Mouse (Mus musculus): Measurements from ENCODE around the gene Dhx32.

The Dhx32 gene

DNA sequence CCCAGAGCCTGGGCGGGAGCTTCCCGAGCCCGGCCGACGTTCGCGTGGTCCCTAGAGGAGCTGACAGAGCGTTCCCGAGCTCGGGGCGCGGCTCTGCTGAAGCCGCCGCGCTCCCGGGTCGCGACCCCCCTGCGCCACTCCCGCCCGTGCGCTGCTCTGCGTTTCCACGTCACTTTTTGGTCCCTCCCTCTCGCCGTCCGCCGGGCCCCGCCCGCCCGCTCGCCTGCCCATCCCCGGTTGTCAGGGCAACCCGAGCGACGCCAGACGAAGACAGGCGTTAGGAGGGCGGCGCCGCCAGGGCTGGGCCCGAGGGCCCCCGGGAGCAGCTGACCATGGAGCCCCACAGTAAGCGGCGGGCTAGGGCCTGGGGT lies 5.9 kb downstream of the Dhx32 start, which contains the start of gene Fank1:
Gene Fank1 (plus strand): TSS at position 236 of the 371 bp plus-strand sequence.
- in situ Hi-C loops (cut with MboI; ENCODE audit: unreplicated experiment in 2 of 2) = loop anchor here (5.0 to 25.0 kb wide), 4 partner anchors 69 to 739 kb away; partner anchors contain the start of gene Bccip (in 1 of the 2)

- in situ Hi-C loops (cut with MboI; ENCODE audit: unreplicated experiment in 2 of 2) = loop anchor here (5.0 to 25.0 kb wide), 4 partner anchors 69 to 739 kb away; partner anchors contain the start of gene Bccip (in 1 of the 2)
Observed at GRCm38 (mm10) chr7:133775796-133776625, 6.5 kb downstream of the Dhx32 start.

DNA sequence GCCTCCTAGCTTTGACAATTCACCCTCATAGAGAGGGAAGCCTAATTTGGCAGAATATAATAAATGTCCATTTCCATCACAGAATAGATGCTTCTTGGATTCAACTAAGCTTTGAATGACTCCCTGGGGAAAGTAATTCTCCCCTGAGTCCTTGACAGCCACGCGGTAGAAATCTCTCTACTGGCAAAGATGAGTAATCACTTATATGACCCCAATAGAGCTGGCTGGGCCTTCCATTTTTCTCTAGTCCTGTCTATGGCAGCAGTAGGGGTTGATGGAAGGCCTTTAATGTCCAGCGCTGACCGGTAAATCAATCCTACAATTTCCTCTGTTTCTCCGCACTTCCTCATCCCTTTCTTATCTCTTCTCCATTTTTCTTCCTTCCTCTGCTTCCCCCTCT lies 7.3 kb downstream of the Dhx32 start:
- in situ Hi-C loops (cut with MboI; ENCODE audit: unreplicated experiment in 2 of 2) = loop anchor here (5.0 to 25.0 kb wide), 4 partner anchors 68 to 738 kb away; partner anchors contain the start of gene Bccip (in 1 of the 2)

DNA sequence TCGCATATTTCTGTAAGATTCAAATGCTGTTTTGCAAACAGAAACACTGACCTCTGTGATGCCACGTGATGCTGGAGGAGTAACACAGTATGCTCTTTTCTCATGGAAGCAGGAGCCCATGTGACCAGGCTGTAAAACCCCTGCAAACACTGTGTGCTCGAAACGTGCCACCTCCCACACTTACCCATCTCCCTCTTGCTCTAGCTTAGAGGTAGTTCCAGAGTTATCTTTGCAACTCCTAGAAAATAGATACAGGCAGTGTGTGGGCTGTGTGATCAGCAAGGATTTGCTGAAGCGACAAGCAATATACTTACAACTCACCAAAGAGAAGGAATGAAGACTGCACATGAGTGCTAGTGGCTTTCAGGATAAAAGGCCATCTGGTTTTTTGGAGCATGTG lies 14.0 kb downstream of the Dhx32 start:
- in situ Hi-C loops (cut with MboI; ENCODE audit: unreplicated experiment in 2 of 2) = loop anchor here in 1 of 2 experiments (25.0 kb wide), 1 partner anchor 1131 kb away; no protein-coding TSS in a partner anchor

- in situ Hi-C loops (cut with MboI; ENCODE audit: unreplicated experiment in 2 of 2) = loop anchor here in 1 of 2 experiments (25.0 kb wide), 1 partner anchor 1131 kb away; no protein-coding TSS in a partner anchor
Observed at GRCm38 (mm10) chr7:133768027-133768426, 14.5 kb downstream of the Dhx32 start.

GRCm38 (mm10) chr7:133765849-133766243 lies 16.7 kb downstream of the Dhx32 start:
- in situ Hi-C loops (cut with MboI; ENCODE audit: unreplicated experiment in 2 of 2) = loop anchor here in 1 of 2 experiments (25.0 kb wide), 1 partner anchor 1129 kb away; no protein-coding TSS in a partner anchor

- in situ Hi-C loops (cut with MboI; ENCODE audit: unreplicated experiment in 2 of 2) = loop anchor here in 1 of 2 experiments (25.0 kb wide), 1 partner anchor 1128 kb away; no protein-coding TSS in a partner anchor
Observed at GRCm38 (mm10) chr7:133765240-133765848, 17.2 kb downstream of the Dhx32 start.

DNA sequence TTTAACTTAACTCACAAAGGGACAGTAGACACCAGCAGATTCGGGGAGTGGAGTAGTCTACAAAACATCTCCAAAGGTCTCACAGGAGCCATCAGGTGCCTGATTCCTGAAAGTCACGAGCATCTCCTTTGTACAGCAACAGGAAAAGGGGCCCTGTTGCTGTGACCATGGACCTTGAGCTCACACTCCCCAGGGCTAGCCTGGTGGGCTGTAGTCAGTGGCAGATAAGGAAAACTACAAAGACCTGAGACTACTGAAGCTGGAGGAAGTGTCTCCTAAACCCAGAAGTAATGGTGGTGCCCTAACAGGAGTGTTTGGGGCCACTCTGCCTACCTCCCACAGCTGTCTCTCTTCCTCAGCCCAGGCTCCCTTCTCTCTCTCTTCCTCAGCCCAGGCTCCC lies 18.1 kb downstream of the Dhx32 start:
- in situ Hi-C loops (cut with MboI; ENCODE audit: unreplicated experiment in 2 of 2) = loop anchor here in 1 of 2 experiments (25.0 kb wide), 1 partner anchor 1127 kb away; no protein-coding TSS in a partner anchor

DNA sequence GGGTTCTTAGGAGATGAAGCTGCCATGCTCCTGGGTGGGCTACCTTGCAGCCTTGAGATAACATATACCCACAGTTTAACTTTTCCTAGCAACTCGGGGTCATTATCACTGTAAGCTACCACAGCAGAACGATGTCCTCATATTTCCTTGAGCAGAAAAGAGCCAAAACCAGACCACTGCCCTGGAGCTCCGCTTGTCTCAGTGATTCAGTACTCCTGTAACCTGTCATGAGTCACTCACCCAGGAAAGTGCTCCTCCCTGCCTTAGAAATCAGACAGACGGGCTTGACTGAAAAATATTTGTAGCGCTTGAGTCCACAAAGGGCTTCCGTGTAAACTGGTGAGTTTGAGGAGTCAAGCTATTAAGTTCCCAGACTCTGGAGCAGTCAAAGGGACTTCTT lies 19.8 kb downstream of the Dhx32 start:
- in situ Hi-C loops (cut with MboI; ENCODE audit: unreplicated experiment in 2 of 2) = loop anchor here in 1 of 2 experiments (25.0 kb wide), 1 partner anchor 1125 kb away; no protein-coding TSS in a partner anchor

- in situ Hi-C loops (cut with MboI; ENCODE audit: unreplicated experiment in 2 of 2) = loop anchor here in 1 of 2 experiments (25.0 kb wide), 1 partner anchor 1122 kb away; no protein-coding TSS in a partner anchor
Observed at GRCm38 (mm10) chr7:133759611-133760353, 22.7 kb downstream of the Dhx32 start.

DNA sequence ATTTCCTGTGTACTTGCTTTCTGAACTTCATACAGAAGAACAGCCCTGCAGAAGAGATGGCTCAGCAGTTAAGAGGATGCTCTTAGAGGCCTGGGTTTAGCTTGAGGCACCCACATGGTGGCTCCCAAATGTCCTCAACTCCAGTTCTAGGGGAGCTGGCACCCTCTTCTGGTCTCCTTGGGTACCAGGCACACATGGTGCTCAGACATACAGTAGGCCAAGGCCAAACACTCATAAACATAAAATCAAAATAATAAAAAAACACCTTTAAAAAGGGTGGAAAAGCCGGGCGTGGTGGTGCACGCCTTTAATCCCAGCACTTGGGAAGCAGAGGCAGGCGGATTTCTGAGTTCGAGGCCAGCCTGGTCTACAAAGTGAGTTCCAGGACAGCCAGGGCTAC lies 23.8 kb downstream of the Dhx32 start:
- in situ Hi-C loops (cut with MboI; ENCODE audit: unreplicated experiment in 2 of 2) = loop anchor here in 1 of 2 experiments (25.0 kb wide), 1 partner anchor 1121 kb away; no protein-coding TSS in a partner anchor

- in situ Hi-C loops (cut with MboI; ENCODE audit: unreplicated experiment in 2 of 2) = loop anchor here in 1 of 2 experiments (25.0 kb wide), 1 partner anchor 1121 kb away; no protein-coding TSS in a partner anchor
Observed at GRCm38 (mm10) chr7:133757961-133758455, 24.5 kb downstream of the Dhx32 start.

DNA sequence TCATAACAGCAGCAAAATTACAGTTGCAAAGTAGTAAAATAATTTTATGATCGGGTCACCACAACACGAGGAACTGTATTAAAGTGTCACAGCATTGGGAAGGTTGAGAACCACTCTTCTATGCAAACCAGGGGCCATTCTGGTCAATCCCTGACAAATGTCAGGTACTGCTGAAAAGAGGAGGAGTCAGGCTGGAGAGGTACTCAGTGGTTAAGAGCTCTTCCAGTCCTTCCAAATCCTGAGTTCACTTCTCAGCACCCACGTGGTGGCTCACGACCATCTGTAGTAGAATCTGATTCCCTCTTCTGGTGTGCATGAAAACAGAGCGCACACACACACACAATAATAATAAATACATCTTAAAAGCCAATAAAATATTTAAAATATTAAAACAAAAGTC lies 31.4 kb downstream of the Dhx32 start:
- in situ Hi-C loops (cut with MboI; ENCODE audit: unreplicated experiment in 2 of 2) = loop anchor here in 1 of 2 experiments (25.0 kb wide), 1 partner anchor 1114 kb away; no protein-coding TSS in a partner anchor

DNA sequence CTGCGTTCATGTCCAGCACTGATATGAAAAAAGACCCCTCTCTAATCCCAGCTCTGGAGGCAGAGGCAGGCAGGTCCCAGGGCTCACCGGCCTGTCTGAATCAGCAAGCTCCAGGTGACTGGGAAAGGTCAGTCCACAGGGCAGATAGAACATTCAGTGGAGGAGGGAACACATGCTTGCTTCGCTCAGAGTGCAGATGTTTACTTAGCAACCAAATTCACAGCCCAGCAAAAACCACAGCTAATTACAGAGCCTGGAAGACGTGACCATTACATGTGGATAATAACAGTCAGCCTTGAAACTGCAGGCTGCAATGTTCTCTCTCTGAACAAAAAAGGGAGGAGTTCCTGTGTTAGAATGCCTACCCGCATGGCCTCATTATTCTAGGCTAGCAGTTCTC lies 31.9 kb downstream of the Dhx32 start:
- in situ Hi-C loops (cut with MboI; ENCODE audit: unreplicated experiment in 2 of 2) = loop anchor here in 1 of 2 experiments (25.0 kb wide), 1 partner anchor 1113 kb away; no protein-coding TSS in a partner anchor

- in situ Hi-C loops (cut with MboI; ENCODE audit: unreplicated experiment in 2 of 2) = no loop called here
Observed at GRCm38 (mm10) chr7:133748753-133749152, 33.8 kb downstream of the Dhx32 start.

GRCm38 (mm10) chr7:133747372-133747771 lies 35.2 kb downstream of the Dhx32 start:
- in situ Hi-C loops (cut with MboI; ENCODE audit: unreplicated experiment in 2 of 2) = no loop called here

DNA sequence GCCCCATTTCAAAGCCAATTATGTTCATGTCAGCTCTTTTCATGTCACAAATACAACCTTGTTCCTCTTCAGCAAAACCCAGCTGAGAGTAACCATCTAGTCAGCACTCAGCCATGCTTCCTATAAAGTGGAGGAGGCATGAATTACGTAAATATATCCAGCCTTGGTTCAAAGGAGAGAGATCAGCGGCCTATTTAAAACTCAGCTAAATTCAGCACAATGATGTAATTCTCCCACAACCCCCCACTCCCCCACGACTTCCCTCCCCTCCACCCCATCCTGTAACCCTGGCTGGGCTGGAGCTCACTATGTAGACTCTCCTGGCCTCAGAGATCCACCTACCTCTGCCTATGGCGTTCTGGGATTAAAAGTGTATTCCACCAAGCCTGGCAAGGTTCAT lies 37.8 kb downstream of the Dhx32 start:
- in situ Hi-C loops (cut with MboI; ENCODE audit: unreplicated experiment in 2 of 2) = no loop called here

DNA sequence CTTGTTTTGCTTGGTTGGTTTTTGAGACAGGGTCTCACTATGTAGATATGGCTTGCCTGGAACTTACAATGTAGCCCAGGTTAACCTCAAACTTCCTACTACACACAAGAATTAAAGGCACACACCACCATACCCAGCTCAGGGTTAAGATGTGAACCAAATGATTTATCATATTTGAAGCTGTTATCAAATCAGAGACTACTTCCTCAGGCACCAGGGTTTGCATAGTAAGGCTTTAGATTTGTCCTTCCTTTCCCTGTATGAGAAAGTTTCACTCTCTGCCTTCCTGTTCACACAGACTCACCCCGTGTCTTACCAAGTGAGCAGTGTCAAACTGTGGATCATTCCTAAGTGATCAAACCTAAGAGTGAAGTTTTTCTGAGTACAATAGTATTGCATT lies 38.3 kb downstream of the Dhx32 start:
- in situ Hi-C loops (cut with MboI; ENCODE audit: unreplicated experiment in 2 of 2) = no loop called here

GRCm38 (mm10) chr7:133743611-133744010 lies 38.9 kb downstream of the Dhx32 start:
- in situ Hi-C loops (cut with MboI; ENCODE audit: unreplicated experiment in 2 of 2) = no loop called here

Measured in v-Abl transformed pro-B cells (cell line).